Mouse (Mus musculus): ENCODE results near the gene Wrb. TPM values are rescaled to one million over a fixed set of nuclear protein-coding genes. Genes with fewer than 3 reads are reported as not detected.

Wrb gene
- total and polyA plus RNA-seq, 2 experiments from 2014 or later = 180 to 193 TPM

- 87% methylated on average over 11 of the region's 11 CpGs for WGBS
- TF ChIP-seq CTCF (IDR thresholded peaks at IDR 0.05; ENCODE audit: low read depth) = no peak
- H3K36me3 ChIP-seq (ENCODE audit: insufficient read depth) = peaks cover 35% of the 10 kb centered on the region
- no peak for DNase-seq
- no peak for ATAC-seq
- H3K9me3 ChIP-seq (ENCODE audit: low read length) = no peaks in the 10 kb centered on the region
- no peak overlapping the region for H3K9ac ChIP-seq
- H3K27me3 ChIP-seq (ENCODE audit: insufficient read depth, low read length) = no peaks in the 10 kb centered on the region
- H3K4me2 ChIP-seq (ENCODE audit: low read depth) = no peak overlapping the region
- H3K4me1 ChIP-seq (ENCODE audit: insufficient read depth) = peaks cover 6% of the 10 kb centered on the region; the same call in 1 of the 2 replicates
- no peak overlapping the region for H3K4me3 ChIP-seq (ENCODE audit: low read depth, low read length)
- H3K27ac ChIP-seq (ENCODE audit: low read depth, low read length) = no peak overlapping the region
Measured at GRCm38 (mm10) chr16:96157171-96157570, 12.0 kb downstream of the Wrb start.

DNA sequence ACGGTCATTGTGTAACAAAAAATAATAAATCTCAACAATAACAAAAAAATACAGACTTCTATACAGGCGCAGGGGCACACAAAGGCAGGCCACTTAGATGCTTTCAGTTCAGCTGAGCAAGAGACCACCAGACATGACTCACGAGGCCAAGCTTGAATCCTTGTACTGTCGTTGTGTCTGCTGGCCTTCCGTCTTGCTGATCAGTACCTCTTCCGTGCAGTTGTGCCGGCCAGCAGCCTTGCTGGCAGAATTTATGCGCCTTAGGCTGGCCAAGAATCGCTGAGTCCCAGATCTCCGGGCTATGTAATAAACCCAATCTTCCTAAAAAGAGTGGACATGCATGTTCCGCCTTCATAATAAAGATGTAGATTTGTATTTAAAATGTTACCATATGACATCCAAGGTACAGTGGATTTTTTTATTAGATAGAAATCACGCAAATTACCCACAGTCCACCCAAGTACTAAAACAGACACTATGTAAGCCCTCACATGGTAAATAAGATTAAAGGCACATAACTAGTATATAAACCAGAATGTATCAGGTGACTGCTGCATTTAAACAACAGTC is 13.4 kb downstream of the Wrb start:
- H3K36me3 ChIP-seq (ENCODE audit: insufficient read depth) = peaks cover 24% of the 10 kb centered on the region
- TF ChIP-seq CTCF (IDR thresholded peaks at IDR 0.05; ENCODE audit: low read depth) = no peak
- peaks cover 6% of the 10 kb centered on the region; the same call in 1 of the 2 replicates for H3K4me1 ChIP-seq (ENCODE audit: insufficient read depth)
- peak overlapping the region; percentile 70; the same call in 1 of the 2 replicates for H3K27ac ChIP-seq (ENCODE audit: low read depth, low read length)
- H3K27me3 ChIP-seq (ENCODE audit: insufficient read depth, low read length) = no peaks in the 10 kb centered on the region
- no peaks in the 10 kb centered on the region for H3K9me3 ChIP-seq (ENCODE audit: low read length)
- ATAC-seq (no peak), DNase-seq (peak; percentile 25)
- peak overlapping the region; percentile 50 for H3K4me3 ChIP-seq (ENCODE audit: low read depth, low read length)
- peak overlapping the region; percentile 94 for H3K4me2 ChIP-seq (ENCODE audit: low read depth)
- peak overlapping the region; percentile 76 for H3K9ac ChIP-seq
- 56% methylated on average over 12 of the region's 12 CpGs for WGBS

GRCm38 (mm10) chr16:96159091-96159731 is 14.0 kb downstream of the Wrb start:
- peak; percentile 71 for DNase-seq
- peak; percentile 79 for ATAC-seq
- WGBS = 4% methylated on average over 66 of the region's 67 CpGs
- Histone ChIP-seq H3K27me3 (ENCODE audit: insufficient read depth, low read length) (no peaks in the 10 kb centered on the region), H3K9ac (peak overlapping the region; percentile 76), H3K36me3 (ENCODE audit: insufficient read depth) (peaks cover 17% of the 10 kb centered on the region), H3K4me3 (ENCODE audit: low read depth, low read length) (peak overlapping the region; percentile 50), H3K4me1 (ENCODE audit: insufficient read depth) (peaks cover 6% of the 10 kb centered on the region; the same call in 1 of the 2 replicates), H3K27ac (ENCODE audit: low read depth, low read length) (peak overlapping the region; percentile 70), H3K4me2 (ENCODE audit: low read depth) (peak overlapping the region; percentile 94), H3K9me3 (ENCODE audit: low read length) (no peaks in the 10 kb centered on the region)
- TF ChIP-seq CTCF (IDR thresholded peaks at IDR 0.05; ENCODE audit: low read depth) = peak; percentile 68

GRCm38 (mm10) chr16:96159794-96160346 is 14.7 kb downstream of the Wrb start:
- no peak for TF ChIP-seq CTCF (IDR thresholded peaks at IDR 0.05; ENCODE audit: low read depth)
- Histone ChIP-seq H3K27ac (ENCODE audit: low read depth, low read length) (peak overlapping the region; percentile 70; the same call in 1 of the 2 replicates), H3K4me2 (ENCODE audit: low read depth) (peak overlapping the region; percentile 94), H3K27me3 (ENCODE audit: insufficient read depth, low read length) (no peaks in the 10 kb centered on the region), H3K4me3 (ENCODE audit: low read depth, low read length) (peak overlapping the region; percentile 50), H3K9me3 (ENCODE audit: low read length) (no peaks in the 10 kb centered on the region), H3K36me3 (ENCODE audit: insufficient read depth) (peaks cover 13% of the 10 kb centered on the region), H3K9ac (peak overlapping the region; percentile 76), H3K4me1 (ENCODE audit: insufficient read depth) (peaks cover 6% of the 10 kb centered on the region; the same call in 1 of the 2 replicates)
- no peak for ATAC-seq
- no peak for DNase-seq
- WGBS = 85% methylated on average over 20 of the region's 20 CpGs

DNA sequence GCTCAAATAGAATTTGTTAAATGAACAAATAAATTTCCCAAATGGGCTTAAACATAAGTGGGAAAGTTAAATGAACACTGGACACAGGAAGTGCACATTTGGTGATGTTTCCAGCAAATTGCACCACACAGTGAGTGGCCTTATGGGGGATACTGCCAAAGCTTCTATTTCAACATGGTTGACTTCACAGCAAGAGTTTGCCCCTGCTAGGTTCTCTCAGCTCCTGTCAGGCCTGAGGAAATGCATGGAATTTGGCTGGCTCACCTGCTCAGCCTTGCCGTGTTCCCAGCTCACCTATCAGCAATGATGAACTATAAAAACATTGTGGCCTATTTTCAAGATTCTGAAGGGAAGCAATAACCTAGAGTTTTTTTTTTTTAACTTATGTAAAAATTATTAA is 15.7 kb downstream of the Wrb start:
- WGBS = 74% methylated on average over 1 of the region's 1 CpGs
- H3K4me3 ChIP-seq (ENCODE audit: low read depth, low read length) = no peak overlapping the region
- no peak for TF ChIP-seq CTCF (IDR thresholded peaks at IDR 0.05; ENCODE audit: low read depth)
- H3K9me3 ChIP-seq (ENCODE audit: low read length) = no peaks in the 10 kb centered on the region
- H3K9ac ChIP-seq = no peak overlapping the region
- peaks cover 6% of the 10 kb centered on the region; the same call in 1 of the 2 replicates for H3K4me1 ChIP-seq (ENCODE audit: insufficient read depth)
- ATAC-seq (no peak), DNase-seq (no peak)
- peaks cover 5% of the 10 kb centered on the region; the same call in 1 of the 2 replicates for H3K36me3 ChIP-seq (ENCODE audit: insufficient read depth)
- no peaks in the 10 kb centered on the region for H3K27me3 ChIP-seq (ENCODE audit: insufficient read depth, low read length)
- H3K27ac ChIP-seq (ENCODE audit: low read depth, low read length) = no peak overlapping the region
- no peak overlapping the region for H3K4me2 ChIP-seq (ENCODE audit: low read depth)

DNA sequence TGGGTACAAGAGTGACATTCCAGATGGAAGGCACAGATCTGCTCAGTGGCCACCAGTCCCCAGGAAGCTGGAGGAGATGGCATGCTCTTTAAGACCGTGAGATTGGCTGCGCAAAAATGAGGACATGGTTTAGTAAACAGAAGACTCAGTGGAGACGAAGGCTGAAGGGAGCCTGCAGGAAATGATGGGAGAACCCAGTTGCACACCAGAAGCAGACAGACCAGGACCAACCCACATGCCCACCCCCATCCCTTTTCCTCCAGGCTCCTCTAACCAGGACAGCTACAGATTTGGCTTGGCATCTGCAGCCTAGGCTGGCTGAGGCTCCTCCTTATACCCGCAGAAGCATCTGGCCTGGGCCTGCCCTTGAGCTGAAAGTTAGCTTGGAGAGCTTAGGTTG is 16.1 kb downstream of the Wrb start:
- peaks cover 5% of the 10 kb centered on the region; the same call in 1 of the 2 replicates for H3K36me3 ChIP-seq (ENCODE audit: insufficient read depth)
- WGBS = 90% methylated on average over 4 of the region's 4 CpGs
- H3K4me3 ChIP-seq (ENCODE audit: low read depth, low read length) = no peak overlapping the region
- no peaks in the 10 kb centered on the region for H3K9me3 ChIP-seq (ENCODE audit: low read length)
- H3K27me3 ChIP-seq (ENCODE audit: insufficient read depth, low read length) = no peaks in the 10 kb centered on the region
- no peak for TF ChIP-seq CTCF (IDR thresholded peaks at IDR 0.05; ENCODE audit: low read depth)
- peaks cover 6% of the 10 kb centered on the region; the same call in 1 of the 2 replicates for H3K4me1 ChIP-seq (ENCODE audit: insufficient read depth)
- H3K9ac ChIP-seq = no peak overlapping the region
- H3K27ac ChIP-seq (ENCODE audit: low read depth, low read length) = no peak overlapping the region
- DNase-seq = no peak
- H3K4me2 ChIP-seq (ENCODE audit: low read depth) = no peak overlapping the region
- no peak for ATAC-seq

DNA sequence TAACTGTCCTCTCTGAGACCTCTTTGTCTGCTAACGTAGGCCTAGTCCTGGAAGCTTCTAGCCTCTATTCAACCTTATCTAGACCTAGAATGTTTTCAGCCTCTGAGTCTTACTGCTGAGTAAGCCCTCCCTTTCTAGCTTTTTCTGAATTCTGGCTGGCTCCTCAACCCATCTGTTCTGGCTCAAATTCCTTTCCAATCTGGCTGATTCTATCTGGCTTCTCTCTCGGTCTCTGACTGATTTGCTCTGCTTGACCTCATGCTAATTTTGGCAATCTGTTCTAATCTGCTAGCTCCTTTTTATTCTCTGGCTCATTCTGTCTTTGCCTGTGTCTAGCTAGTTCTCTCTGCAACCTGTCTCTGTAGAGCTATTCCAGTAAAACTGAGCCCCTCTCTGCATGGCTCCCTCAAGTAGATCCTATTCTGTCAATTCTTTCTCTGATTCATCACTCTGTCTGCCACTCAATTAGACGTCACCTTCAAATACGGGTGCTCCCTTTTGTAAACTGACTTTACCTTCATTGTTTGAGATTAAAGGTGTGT is 20.6 kb downstream of the Wrb start:
- H3K9me3 ChIP-seq (ENCODE audit: low read length) = no peaks in the 10 kb centered on the region
- no peaks in the 10 kb centered on the region for H3K36me3 ChIP-seq (ENCODE audit: insufficient read depth)
- DNase-seq = peak; percentile 73
- no peak overlapping the region for H3K4me2 ChIP-seq (ENCODE audit: low read depth)
- no peak for TF ChIP-seq CTCF (IDR thresholded peaks at IDR 0.05; ENCODE audit: low read depth)
- no peak overlapping the region for H3K27ac ChIP-seq (ENCODE audit: low read depth, low read length)
- H3K4me3 ChIP-seq (ENCODE audit: low read depth, low read length) = no peak overlapping the region
- ATAC-seq = peak; percentile 78
- H3K9ac ChIP-seq = no peak overlapping the region
- no peaks in the 10 kb centered on the region for H3K4me1 ChIP-seq (ENCODE audit: insufficient read depth)
- 47% methylated on average over 4 of the region's 4 CpGs for WGBS
- H3K27me3 ChIP-seq (ENCODE audit: insufficient read depth, low read length) = no peaks in the 10 kb centered on the region
